Mouse (Mus musculus) megakaryocyte, embryonic 14.5 days (primary cell): Measurements from ENCODE around the gene 1700069L16Rik.

ENCODE experiments used
- FLI1 ChIP-seq: IDR thresholded peaks from 2 replicates; pipeline ENCODE4 v1.6.1; 2012; ENCODE audit warnings: low read length, inconsistent platforms, mixed read lengths
- GATA1 ChIP-seq: IDR thresholded peaks from 3 replicates; pipeline ENCODE4 v1.6.1; 2012; ENCODE audit warnings: mixed read lengths, low read length, inconsistent platforms, borderline replicate concordance

DNA sequence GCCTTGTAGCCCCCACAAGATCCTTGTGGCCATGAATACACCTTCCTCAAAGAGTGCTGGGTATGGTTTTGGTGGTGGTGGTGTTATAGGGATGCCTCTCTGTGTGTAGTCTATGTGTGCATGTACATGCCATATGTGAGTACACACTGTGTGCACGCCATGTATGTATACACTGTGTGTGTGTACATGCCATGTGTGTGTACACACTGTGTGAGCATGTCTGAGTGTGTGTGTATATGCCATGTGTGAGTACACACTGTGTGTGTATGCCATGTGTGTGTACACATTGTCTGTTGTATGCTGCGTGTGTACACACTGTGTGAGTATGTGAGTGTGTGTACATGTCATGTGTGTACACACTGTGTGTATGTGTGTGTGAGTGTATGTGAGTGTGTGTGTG, 33.7 kb downstream of the 1700069L16Rik start:
- TF ChIP-seq GATA1 = no peak
- no peak for TF ChIP-seq FLI1
